In the genomic region with DNA sequence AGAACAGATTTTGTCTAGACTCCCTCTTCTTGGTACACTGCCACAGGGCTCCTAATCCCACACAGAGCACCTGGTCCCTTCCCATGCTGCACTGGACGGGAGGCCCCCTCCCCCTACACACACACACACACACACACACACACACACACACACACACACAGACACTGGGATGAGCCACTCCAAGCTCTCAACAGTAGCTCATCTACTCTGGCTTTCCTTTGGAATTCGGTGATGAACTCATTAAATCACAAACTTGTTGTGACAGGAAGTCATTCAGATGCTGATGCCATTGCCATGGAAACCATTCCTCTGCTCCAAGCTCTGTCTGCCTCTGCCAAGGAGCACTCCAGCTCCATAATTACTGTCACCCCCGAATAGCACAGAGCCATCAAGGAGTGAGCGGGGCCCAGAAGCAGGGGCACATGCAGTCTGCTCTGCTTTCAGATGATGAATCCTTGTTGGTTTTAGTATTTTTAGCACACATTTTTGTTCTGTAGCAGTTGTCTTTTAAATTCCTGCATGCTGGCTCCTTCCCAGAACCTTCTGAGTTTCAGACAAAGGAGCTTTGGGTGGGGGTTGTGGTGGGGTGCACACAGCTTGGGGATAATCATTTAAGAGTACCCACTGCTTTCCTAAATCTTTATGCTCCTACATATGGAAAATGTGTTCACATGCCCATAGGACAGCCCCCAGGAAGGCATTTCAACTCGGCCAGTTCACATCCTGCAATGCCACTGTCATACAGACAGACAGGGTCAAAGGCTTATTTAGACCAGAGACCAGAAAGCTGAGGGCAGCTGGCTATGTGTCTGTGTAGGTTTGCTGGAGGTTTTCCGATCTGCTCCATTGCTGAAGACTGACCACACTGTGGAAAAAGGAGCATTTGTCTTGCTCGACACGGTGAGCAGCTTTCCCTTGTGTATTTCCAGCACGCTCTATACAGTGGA, we compare ENCODE assay signal across 7 mouse cellular contexts. TPM values are rescaled to one million over a fixed set of nuclear protein-coding genes. Genes with fewer than 3 reads are reported as not detected.
DNase-seq lines count a peak whose midpoint lies in the region.

No protein-coding gene starts in this region.

- 46% methylated on average over 9 of the region's 9 CpGs for WGBS in forebrain, embryonic 10.5 days

- H3K9me3 ChIP-seq in forebrain, embryonic 10.5 days: no peaks in the 10 kb centered on the region

- peak overlapping the region; percentile 74 for H3K27ac ChIP-seq in forebrain, embryonic 10.5 days

- peaks cover 36% of the 10 kb centered on the region for H3K4me1 ChIP-seq in forebrain, embryonic 10.5 days

- H3K4me3 ChIP-seq in forebrain, embryonic 10.5 days: no peak overlapping the region

- H3K36me3 ChIP-seq in forebrain, embryonic 10.5 days (replicated peaks): no peaks in the 10 kb centered on the region

- H3K27me3 ChIP-seq in forebrain, embryonic 10.5 days (ENCODE audit: poor library complexity, severe bottlenecking): 0 out of 2 replicates have a peak, but pooled peaks cover 11% of the 10 kb centered on the region

- DNase-seq in cerebellum, postnatal 14 days: peak; percentile 76 to 82
- DNase-seq in forebrain, embryonic 10.5 days (ENCODE audit: extremely low spot score, low spot score): peak; percentile 62
- peak; percentile 58 for DNase-seq in layer of hippocampus, adult 9-10 months (ENCODE audit: low spot score)
- peak; percentile 44 for DNase-seq in neural tube, embryonic 10.5 days (ENCODE audit: extremely low spot score, low spot score)
- no peak for DNase-seq in gastrocnemius, adult 18-20 months (ENCODE audit: low spot score)
- DNase-seq in spleen, postnatal 4 days (ENCODE audit: low spot score in 2 of 2): no peak
- no peak for DNase-seq in adrenal gland, postnatal 4 days (ENCODE audit: low spot score in 2 of 2)

RNA-seq across cellular contexts. Expression of gene Cdk5r1, which starts 41.9 kb away (rescaled TPM):
- 3.1 and 4.7 TPM in 2 replicates for polyA plus RNA-seq in forebrain, embryonic 10.5 days (2016; fragmentation: Nextera tagmentation; extraction: Ambion mirVana)
- total RNA-seq in gastrocnemius, adult 18-20 months (2021): under 1 TPM; 0.25 to 0.59 TPM
- total RNA-seq in adrenal gland, postnatal 4 days (2021): 1 to 10 TPM; 8.0 to 9.6 TPM

Comparison
In these comparisons a context has a peak if more than half of its experiments do, and no peak if none do; other contexts are left out.
1. DNase-seq: peak in cerebellum, postnatal 14 days (2 of 2), forebrain, embryonic 10.5 days (single experiment), layer of hippocampus, adult 9-10 months (single experiment) and neural tube, embryonic 10.5 days (single experiment); none in gastrocnemius, adult 18-20 months (single experiment), spleen, postnatal 4 days (0 of 2) and adrenal gland, postnatal 4 days (0 of 2).
2. RNA of gene Cdk5r1, which starts 41.9 kb away (total RNA-seq): 8.0 to 9.6 TPM in adrenal gland, postnatal 4 days; 0.25 to 0.59 TPM in gastrocnemius, adult 18-20 months; every median in the first group is over 4 times any median in the second.